Mouse (Mus musculus): ENCODE results near the gene Phf11b. TPM values are rescaled to one million over a fixed set of nuclear protein-coding genes. Genes with fewer than 3 reads are reported as not detected.
"Not testable (repeated sequence)": the region's sequence is repeated elsewhere in the genome, so short reads cannot be mapped to it uniquely, and the experiment has no call there.

Phf11b gene
- polyA plus RNA-seq, 1 experiment from 2014 or later: 0.60 TPM

DNA sequence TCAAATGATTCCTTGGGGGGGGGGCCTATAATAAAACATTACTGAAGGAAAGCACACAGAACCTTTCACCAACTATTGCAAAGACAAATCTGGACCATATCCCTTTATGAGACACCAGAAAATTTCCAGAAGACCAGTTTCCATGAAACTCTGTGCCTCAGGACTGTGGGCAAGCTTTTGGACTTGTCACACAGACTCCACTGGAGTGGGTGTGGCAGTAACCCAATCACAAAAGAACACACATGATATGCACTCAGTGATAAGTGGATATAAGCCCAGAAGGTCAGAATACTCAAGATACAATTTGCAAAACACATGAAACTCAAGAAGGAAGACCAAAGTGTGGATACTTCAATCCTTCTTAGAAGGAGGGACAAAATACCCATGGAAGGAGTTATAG is 49.4 kb downstream of the Phf11b start:
- not testable (repeated sequence) for H3K4me1 ChIP-seq; H3K9ac ChIP-seq; H3K9me3 ChIP-seq (replicated peaks); H3K27ac ChIP-seq; H3K4me3 ChIP-seq; H3K4me2 ChIP-seq; H3K27me3 ChIP-seq (replicated peaks); ATAC-seq; H3K36me3 ChIP-seq

DNA sequence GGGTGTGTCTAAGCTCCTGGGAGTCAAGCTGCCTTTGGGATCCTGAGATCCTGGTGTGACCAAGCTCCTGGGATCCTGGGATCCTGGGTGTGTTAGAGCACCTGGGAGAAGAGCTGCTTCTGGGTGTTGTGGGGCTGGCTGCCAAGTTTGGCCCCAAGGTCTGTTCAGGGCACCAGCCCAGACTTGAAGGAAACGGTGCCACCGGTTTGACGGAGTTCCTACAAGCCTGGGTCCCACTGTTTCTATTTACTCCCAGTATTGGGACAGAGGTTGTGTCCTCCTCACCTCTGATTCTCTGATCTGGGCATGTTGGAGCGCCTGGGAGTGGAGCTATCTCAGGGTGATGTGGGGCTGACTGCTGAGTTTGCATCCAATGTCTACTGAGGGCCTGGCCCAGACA is 66.2 kb downstream of the Phf11b start:
- H3K27me3 ChIP-seq (replicated peaks); H3K4me1 ChIP-seq; H3K9ac ChIP-seq; H3K4me3 ChIP-seq; ATAC-seq; H3K36me3 ChIP-seq; H3K9me3 ChIP-seq (replicated peaks); H3K4me2 ChIP-seq; H3K27ac ChIP-seq: not testable (repeated sequence)
- WGBS (ENCODE audit: insufficient replicate concordance): 68% methylated on average over 4 of the region's 4 CpGs

Other genes starting within 250 kb of the Phf11b start
- gene 1700129C05Rik, start 198.5 kb downstream of the Phf11b start, polyA plus RNA-seq (2016; fragmentation: Nextera tagmentation; extraction: Ambion mirVana): not detected in 2 replicates
- not detected in 2 replicates for gene Gm5142, start 162.6 kb downstream of the Phf11b start, polyA plus RNA-seq (2016; fragmentation: Nextera tagmentation; extraction: Ambion mirVana)
- gene Rcbtb1, start 140.1 kb downstream of the Phf11b start, polyA plus RNA-seq (2016; fragmentation: Nextera tagmentation; extraction: Ambion mirVana): 30.4 and 30.8 TPM in 2 replicates
- gene Gm6904, start 81.1 kb downstream of the Phf11b start, polyA plus RNA-seq (2016; fragmentation: Nextera tagmentation; extraction: Ambion mirVana): not detected in 2 replicates
- not detected in 2 replicates for gene Phf11a, start 43.8 kb downstream of the Phf11b start, polyA plus RNA-seq (2016; fragmentation: Nextera tagmentation; extraction: Ambion mirVana)
- gene Phf11d, start 24.1 kb upstream of the Phf11b start, polyA plus RNA-seq (2016; fragmentation: Nextera tagmentation; extraction: Ambion mirVana): 0.45 and 0.65 TPM in 2 replicates
- 0.67 and 0.71 TPM in 2 replicates for gene Phf11c, start 54.0 kb upstream of the Phf11b start, polyA plus RNA-seq (2016; fragmentation: Nextera tagmentation; extraction: Ambion mirVana)
- gene Setdb2, start 99.5 kb upstream of the Phf11b start, polyA plus RNA-seq (2016; fragmentation: Nextera tagmentation; extraction: Ambion mirVana): 9.8 and 11.4 TPM in 2 replicates
- gene Cab39l, start 99.6 kb upstream of the Phf11b start, polyA plus RNA-seq (2016; fragmentation: Nextera tagmentation; extraction: Ambion mirVana): 37.8 and 40.4 TPM in 2 replicates

Measured in liver, embryonic 12.5 days (tissue).